Mouse (Mus musculus) forebrain, embryonic 14.5 days (tissue): ENCODE measurements around the gene A730015C16Rik. TPM values are rescaled to one million over a fixed set of nuclear protein-coding genes. Genes with fewer than 3 reads are reported as not detected.
A peak's percentile ranks its signal among the peaks of the same experiment; 100 is the strongest.

Experiments
- ATAC-seq: fragments of 200-750 bp; cut with Nextera tagmentation; 2 replicates; pipeline ENCODE4 v1.8.0; 2017; ENCODE audit warnings: mild to moderate bottlenecking, moderate library complexity
- DNase-seq: peaks from one replicate; pipeline ENCODE4 v3.0.0-alpha.2; 2015; ENCODE audit warnings: low spot score
- H3K27ac ChIP-seq: fragments of 300-500 bp; sonication (generic); 2 replicates; pipeline ENCODE4 v1.5.1; 2014; ENCODE audit warnings: low read depth, mild to moderate bottlenecking, control low read depth, low read length, moderate library complexity
- H3K27me3 ChIP-seq: fragments of 300-500 bp; sonication (generic); replicated peaks from 2 replicates; pipeline ENCODE4 v1.6.1; 2014; ENCODE audit warnings: low read length, control low read depth, mixed read lengths; ENCODE audit not compliant: control insufficient read depth, insufficient read depth
- H3K36me3 ChIP-seq: fragments of 300-500 bp; sonication (generic); 2 replicates; pipeline ENCODE4 v1.6.1; 2014; ENCODE audit warnings: low read length, control low read depth; ENCODE audit not compliant: control insufficient read depth, insufficient read depth
- H3K4me1 ChIP-seq: fragments of 300-500 bp; sonication (generic); 2 replicates; pipeline ENCODE4 v1.6.1; 2014; ENCODE audit warnings: antibody characterized with exemption, low read length, control low read depth; ENCODE audit not compliant: control insufficient read depth, insufficient read depth
- H3K4me2 ChIP-seq: fragments of 300-500 bp; sonication (generic); 2 replicates; pipeline ENCODE4 v1.6.1; 2014; ENCODE audit warnings: mild to moderate bottlenecking, control low read depth, low read length
- H3K4me3 ChIP-seq: fragments of 300-500 bp; sonication (generic); 2 replicates; pipeline ENCODE4 v1.5.1; 2014; ENCODE audit warnings: low read depth, low read length, control low read depth
- H3K9ac ChIP-seq: fragments of 300-500 bp; sonication (generic); 2 replicates; pipeline ENCODE4 v1.6.1; 2014; ENCODE audit warnings: mild to moderate bottlenecking, low read length, control low read depth, moderate library complexity
- H3K9me3 ChIP-seq: fragments of 300-500 bp; sonication (generic); replicated peaks from 2 replicates; pipeline ENCODE4 v1.6.1; 2016; ENCODE audit warnings: low read length, control low read depth, mixed read lengths; ENCODE audit not compliant: control insufficient read depth
- WGBS: fragments of 180-500 bp; shearing (Covaris S2); extraction: QIAGEN DNeasy Blood & Tissue Kit; methylation state at CpG from one replicate; pipeline ENCODE4 v1.1.7; 2014; 5-methylcytosine and 5-hydroxymethylcytosine counted together
- polyA plus RNA-seq: library from polyadenylated mRNA; unstranded; fragments of >200 nt; fragmentation: Nextera tagmentation; extraction: Ambion mirVana; gene quantifications from 2 replicates; pipeline ENCODE4 v1.2.1, GENCODE M21; 2014

Gene A730015C16Rik
- polyA plus RNA-seq, 1 experiment from 2014 or later: 0.86 TPM

DNA sequence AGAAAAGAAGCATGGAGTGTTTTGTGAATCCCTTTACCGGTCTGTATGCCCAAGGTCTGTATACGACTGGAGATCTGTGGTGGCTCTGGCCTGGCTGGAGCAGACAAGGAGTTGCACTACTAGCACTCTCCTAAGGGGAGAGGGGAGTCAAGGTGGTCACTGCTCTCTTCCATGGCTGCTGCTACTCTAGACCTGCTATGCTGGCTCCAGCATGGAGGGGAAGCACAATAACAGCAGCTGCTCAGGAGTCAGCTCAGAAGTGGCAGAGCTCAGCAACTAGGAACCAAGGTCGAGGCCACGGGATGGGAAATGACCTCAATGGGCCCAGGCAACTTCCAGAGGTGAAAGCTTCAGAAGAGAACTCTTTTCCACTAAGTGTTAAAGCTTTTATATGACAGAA is 37.3 kb downstream of the A730015C16Rik start:
- no peak overlapping the region for H3K4me2 ChIP-seq
- no peak overlapping the region for H3K4me3 ChIP-seq
- DNase-seq: no peak
- H3K4me1 ChIP-seq: no peaks in the 10 kb centered on the region
- ATAC-seq: no peak
- no peaks in the 10 kb centered on the region for H3K9me3 ChIP-seq
- H3K36me3 ChIP-seq: peaks cover 7% of the 10 kb centered on the region
- no peaks in the 10 kb centered on the region for H3K27me3 ChIP-seq
- 73% methylated on average over 4 of the region's 4 CpGs for WGBS
- H3K9ac ChIP-seq: no peak overlapping the region
- no peak overlapping the region for H3K27ac ChIP-seq

DNA sequence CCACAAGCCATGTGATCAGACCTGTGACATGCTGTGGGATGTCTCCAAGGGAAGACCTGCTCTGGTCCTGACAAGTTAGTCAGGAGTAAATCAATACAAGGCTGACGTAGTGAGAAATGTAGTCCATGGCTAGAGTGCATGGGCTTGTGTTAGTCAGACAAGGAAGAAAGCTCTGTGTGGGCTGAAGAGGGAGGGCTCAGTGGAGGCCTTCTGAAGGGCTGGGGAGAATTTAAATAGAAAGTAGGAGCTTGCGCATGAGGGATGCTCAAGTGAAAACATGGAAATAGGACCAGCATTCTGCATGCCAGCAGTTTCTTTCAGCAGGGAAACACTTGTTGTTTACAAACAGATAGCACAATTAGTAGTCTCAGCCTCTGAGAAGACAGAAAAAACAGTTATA is 44.9 kb downstream of the A730015C16Rik start:
- no peaks in the 10 kb centered on the region for H3K4me1 ChIP-seq
- no peaks in the 10 kb centered on the region for H3K36me3 ChIP-seq
- DNase-seq: no peak
- no peaks in the 10 kb centered on the region for H3K27me3 ChIP-seq
- H3K9ac ChIP-seq: no peak overlapping the region
- ATAC-seq: no peak
- no peak overlapping the region for H3K4me2 ChIP-seq
- no peaks in the 10 kb centered on the region for H3K9me3 ChIP-seq
- no peak overlapping the region for H3K4me3 ChIP-seq
- 79% methylated on average over 2 of the region's 2 CpGs for WGBS
- no peak overlapping the region for H3K27ac ChIP-seq

DNA sequence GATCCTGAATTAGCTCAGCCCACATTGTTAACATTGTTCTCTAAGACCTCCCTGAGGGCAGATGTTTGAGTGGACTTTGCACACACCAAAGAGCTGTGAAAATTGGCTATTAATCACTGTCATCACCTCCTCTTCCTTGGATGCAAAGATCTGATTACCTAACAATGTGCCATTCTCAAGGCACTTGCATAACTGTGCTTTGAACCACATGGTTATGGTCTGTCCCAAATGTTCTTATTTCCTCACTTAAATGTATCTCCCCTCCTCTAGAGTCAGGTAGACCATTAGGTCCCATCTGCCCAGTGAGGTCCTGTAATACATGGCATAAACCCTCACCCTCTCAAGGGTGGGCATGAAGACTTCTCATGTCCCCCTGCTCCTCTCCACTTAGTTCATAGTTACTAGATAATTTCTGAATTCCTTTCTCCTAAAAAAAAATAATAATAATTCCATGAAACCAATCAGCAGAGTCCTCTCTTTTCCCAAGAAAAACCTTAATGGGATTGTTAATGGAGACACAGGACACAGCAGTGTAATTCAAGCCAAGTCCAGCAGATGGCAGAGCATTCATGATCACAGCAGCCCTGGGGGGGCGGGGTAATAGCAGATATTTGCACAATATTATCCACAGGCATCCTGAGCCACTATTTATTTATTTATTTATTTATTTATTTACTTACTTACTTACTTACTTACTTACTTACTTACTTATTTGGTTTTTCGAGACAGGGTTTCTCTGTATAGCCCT is 50.2 kb downstream of the A730015C16Rik start:
- Histone ChIP-seq H3K4me2 (no peak overlapping the region), H3K4me1 (no peaks in the 10 kb centered on the region), H3K27ac (no peak overlapping the region), H3K4me3 (no peak overlapping the region), H3K27me3 (no peaks in the 10 kb centered on the region), H3K9me3 (no peaks in the 10 kb centered on the region), H3K9ac (no peak overlapping the region), H3K36me3 (no peaks in the 10 kb centered on the region)
- ATAC-seq (0 out of 2 replicates have a peak, but pooled peaks have one; percentile 46), DNase-seq (peak; percentile 79)
- 44% methylated on average over 2 of the region's 2 CpGs for WGBS

Other genes with a start within 250 kb of the A730015C16Rik start
- gene Cc2d1b, start 228.7 kb downstream of the A730015C16Rik start, polyA plus RNA-seq: 16.5 and 17.3 TPM in 2 replicates
- gene 3110021N24Rik, start 129.0 kb downstream of the A730015C16Rik start, polyA plus RNA-seq: 1.2 and 1.3 TPM in 2 replicates
- gene Zfyve9, start 67.8 kb downstream of the A730015C16Rik start, polyA plus RNA-seq: 4.9 and 6.8 TPM in 2 replicates
- 257 and 287 TPM in 2 replicates for gene Btf3l4, start 15.0 kb downstream of the A730015C16Rik start, polyA plus RNA-seq
- 92.3 and 94.3 TPM in 2 replicates for gene Txndc12, start 14.0 kb downstream of the A730015C16Rik start, polyA plus RNA-seq
- 32.6 and 35.4 TPM in 2 replicates for gene Kti12, start 834 bp downstream of the A730015C16Rik start, polyA plus RNA-seq
- 79.7 and 87.4 TPM in 2 replicates for gene Rab3b, start 30.4 kb upstream of the A730015C16Rik start, polyA plus RNA-seq
- gene Nrd1, start 152.0 kb upstream of the A730015C16Rik start, polyA plus RNA-seq: 45.6 and 49.8 TPM in 2 replicates